In the genomic region with DNA sequence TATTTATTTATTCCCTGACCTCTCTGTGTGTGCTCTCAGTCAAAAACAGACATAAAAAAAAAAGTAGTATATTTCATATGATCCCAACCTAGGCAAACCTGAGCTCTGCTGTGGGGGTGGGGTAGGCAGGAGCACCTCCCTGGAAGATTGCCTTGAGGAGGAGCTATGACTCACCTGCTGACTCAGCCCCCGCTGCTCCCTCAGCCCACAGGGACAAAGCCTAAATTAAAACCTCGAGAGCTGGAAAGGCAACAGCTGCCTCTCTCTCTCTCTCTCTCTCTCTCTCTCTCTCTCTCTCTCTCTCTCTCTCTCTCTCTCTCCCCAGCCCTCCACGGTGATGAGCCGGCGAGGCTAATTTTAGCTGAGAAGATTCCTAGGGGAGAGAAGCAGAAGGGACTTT, we compare ENCODE assay signal across 9 mouse cellular contexts. TPM values are rescaled to one million over a fixed set of nuclear protein-coding genes. Genes with fewer than 3 reads are reported as not detected.
DNase-seq lines count a peak whose midpoint lies in the region; ATAC-seq and TF ChIP-seq lines count a peak whose summit lies in the region.
"Had no signal": no experiment of that assay in that cellular context is flagged by ENCODE, and none has a peak within 500 bp of the region (broad histone marks: within the 10 kb centered on the region; RNA-seq: fewer than 3 reads in every experiment).

No protein-coding gene starts in this region.

- WGBS in kidney, adult 2 months, result 30% methylated on average over 5 of the region's 5 CpGs
- 32% methylated on average over 5 of the region's 5 CpGs for WGBS in stomach, embryonic 16.5 days

- no peak overlapping the region for H3K4me2 ChIP-seq in stomach, embryonic 16.5 days (ENCODE audit: low read depth, low read length)
- H3K4me2 ChIP-seq: midbrain, embryonic 12.5 days had no signal

- H3K4me3 ChIP-seq in kidney, adult 2 months (ENCODE audit: insufficient read depth, low read depth, low read length), result no peak overlapping the region
- H3K4me3 ChIP-seq in stomach, embryonic 16.5 days (replicated peaks; ENCODE audit: low read length), result no peak overlapping the region
- H3K4me3 ChIP-seq: midbrain, embryonic 12.5 days had no signal

- peak; percentile 24 for DNase-seq in kidney, adult 2 months
- no peak for DNase-seq in kidney, adult 9 months
- DNase-seq in adrenal gland, postnatal 10 days, result peak; percentile 80
- DNase-seq in gastrocnemius, adult 8-10 months (ENCODE audit: low spot score in 2 of 2), result peak; percentile 68 to 81
- DNase-seq in layer of hippocampus, adult 9-11 months, result peak; percentile 82
- no peak for DNase-seq in spleen, postnatal 4 days (ENCODE audit: low spot score in 2 of 2)

- no peaks in the 10 kb centered on the region for H3K27me3 ChIP-seq in kidney, adult 2 months (replicated peaks; ENCODE audit: control insufficient read depth, insufficient read depth, low read length)
- H3K27me3 ChIP-seq in stomach, embryonic 16.5 days (ENCODE audit: control insufficient read depth, insufficient read depth, low read length), result no peaks in the 10 kb centered on the region
- H3K27me3 ChIP-seq: midbrain, embryonic 12.5 days had no signal

- no peak for TF ChIP-seq CTCF in kidney, adult 2 months (conservative IDR thresholded peaks at IDR 0.05; ENCODE audit: insufficient read depth, insufficient read length, low read depth, low read length)

- no peaks in the 10 kb centered on the region; the same call in 1 of the 2 replicates for H3K4me1 ChIP-seq in kidney, adult 2 months (ENCODE audit: control insufficient read depth, insufficient read depth, low read length)
- H3K4me1 ChIP-seq in stomach, embryonic 16.5 days (ENCODE audit: control insufficient read depth, insufficient read depth, low read length), result no peaks in the 10 kb centered on the region

- no peak overlapping the region for H3K27ac ChIP-seq in kidney, adult 2 months (ENCODE audit: insufficient read depth, low read depth, low read length)
- no peak overlapping the region for H3K27ac ChIP-seq in stomach, embryonic 16.5 days (ENCODE audit: low read length)
- H3K27ac ChIP-seq: midbrain, embryonic 12.5 days had no signal

- TF ChIP-seq POLR2A in kidney, adult 2 months (IDR thresholded peaks at IDR 0.05; ENCODE audit: low read depth, low read length), result no peak

- H3K9ac ChIP-seq in stomach, embryonic 16.5 days (ENCODE audit: low read length), result no peak overlapping the region
- H3K9ac ChIP-seq: midbrain, embryonic 12.5 days had no signal

- no peaks in the 10 kb centered on the region for H3K9me3 ChIP-seq in stomach, embryonic 16.5 days (replicated peaks; ENCODE audit: control insufficient read depth, low read length)
- H3K9me3 ChIP-seq: midbrain, embryonic 12.5 days had no signal

- H3K36me3 ChIP-seq in kidney, adult 2 months (ENCODE audit: control insufficient read depth, insufficient read depth, low read length), result no peaks in the 10 kb centered on the region
- no peaks in the 10 kb centered on the region for H3K36me3 ChIP-seq in stomach, embryonic 16.5 days (ENCODE audit: control insufficient read depth, insufficient read depth, low read length)
- H3K36me3 ChIP-seq: midbrain, embryonic 12.5 days had no signal

- peak; percentile 41; the same call in 1 of the 2 replicates for ATAC-seq in stomach, embryonic 16.5 days (ENCODE audit: insufficient read depth, low FRiP score)
- no peak for ATAC-seq in megakaryocyte progenitor cell, adult 5-6 weeks (replicated peaks; ENCODE audit: poor library complexity)

RNA-seq across cellular contexts. Expression of gene Tmod1, which starts 49.1 kb away (rescaled TPM):
- 0.80 and 2.3 TPM in 2 replicates for polyA plus RNA-seq in kidney, adult 2 months (2012; rRNA removed)
- total RNA-seq in adrenal gland, postnatal 10 days (2021), result 10 to 100 TPM in 1 of 2 experiments, 1 to 10 TPM in 1; 6.9 to 22.7 TPM
- 100 to 1,000 TPM; 175 to 195 (median 187) TPM for total RNA-seq in gastrocnemius, adult 8-10 months (2022)
- polyA plus RNA-seq in stomach, embryonic 16.5 days (2015; fragmentation: Nextera tagmentation; extraction: Ambion mirVana), result 5.5 and 16.2 TPM in 2 replicates
- 0.07 and 0.10 TPM in 2 replicates for total RNA-seq in megakaryocyte progenitor cell, adult 5-6 weeks (2015)
- total RNA-seq in megakaryocyte progenitor cell, adult 5-6 weeks (2017), result 0.04 and 0.14 TPM in 2 replicates

RNA-seq across cellular contexts. Expression of gene Ncbp1, which starts 50.6 kb away (rescaled TPM):
- 17.6 and 18.8 TPM in 2 replicates for polyA plus RNA-seq in kidney, adult 2 months (2012; rRNA removed)
- 10 to 100 TPM; 42.8 to 44.1 TPM for total RNA-seq in adrenal gland, postnatal 10 days (2021)
- 10 to 100 TPM; 11.7 to 16.9 (median 13.2) TPM for total RNA-seq in gastrocnemius, adult 8-10 months (2022)
- 59.8 and 61.1 TPM in 2 replicates for polyA plus RNA-seq in stomach, embryonic 16.5 days (2015; fragmentation: Nextera tagmentation; extraction: Ambion mirVana)
- 81.5 and 82.3 TPM in 2 replicates for total RNA-seq in megakaryocyte progenitor cell, adult 5-6 weeks (2015)
- 108 and 109 TPM in 2 replicates for total RNA-seq in megakaryocyte progenitor cell, adult 5-6 weeks (2017)

RNA-seq across cellular contexts. Expression of gene Tstd2, which starts 50.6 kb away (rescaled TPM):
- 14.1 and 14.6 TPM in 2 replicates for polyA plus RNA-seq in kidney, adult 2 months (2012; rRNA removed)
- total RNA-seq in adrenal gland, postnatal 10 days (2021), result 10 to 100 TPM; 22.3 to 28.5 TPM
- 10 to 100 TPM in 1 of 4 experiments, 1 to 10 TPM in 3; 8.4 to 11.9 (median 9.2) TPM for total RNA-seq in gastrocnemius, adult 8-10 months (2022)
- 32.7 and 36.4 TPM in 2 replicates for polyA plus RNA-seq in stomach, embryonic 16.5 days (2015; fragmentation: Nextera tagmentation; extraction: Ambion mirVana)
- total RNA-seq in megakaryocyte progenitor cell, adult 5-6 weeks (2015), result 22.1 and 23.8 TPM in 2 replicates
- 30.9 and 40.3 TPM in 2 replicates for total RNA-seq in megakaryocyte progenitor cell, adult 5-6 weeks (2017)

Comparison
In these comparisons a context has a peak if more than half of its experiments do, and no peak if none do; other contexts are left out.
1. DNase-seq: peak in kidney, adult 2 months (single experiment), adrenal gland, postnatal 10 days (single experiment), gastrocnemius, adult 8-10 months (2 of 2) and layer of hippocampus, adult 9-11 months (single experiment); none in kidney, adult 9 months (single experiment) and spleen, postnatal 4 days (0 of 2).
2. RNA of gene Tmod1, which starts 49.1 kb away (total RNA-seq): 175 to 195 TPM in gastrocnemius, adult 8-10 months; 6.9 to 22.7 TPM in adrenal gland, postnatal 10 days and 0.04 to 0.14 TPM in megakaryocyte progenitor cell, adult 5-6 weeks; every median in the first group is over 4 times any median in the second.